Mouse (Mus musculus) limb, embryonic 15.5 days (tissue): ENCODE results near the gene Tecpr1. TPM values are rescaled to one million over a fixed set of nuclear protein-coding genes. Genes with fewer than 3 reads are reported as not detected.

Experiments
- ATAC-seq: fragments of 200-750 bp; cut with Nextera tagmentation; 2 replicates; pipeline ENCODE4 v1.8.0; 2017; ENCODE audit warnings: low read depth, moderate TSS enrichment; ENCODE audit not compliant: insufficient number of reproducible peaks, low FRiP score, low TSS enrichment
- H3K27ac ChIP-seq: fragments of 300-500 bp; sonication (generic); 2 replicates; pipeline ENCODE4 v1.5.1; 2015; ENCODE audit warnings: moderate library complexity, mild to moderate bottlenecking, inconsistent platforms
- H3K27me3 ChIP-seq: fragments of 300-500 bp; sonication (generic); 2 replicates; pipeline ENCODE4 v1.6.1; 2015; ENCODE audit warnings: inconsistent platforms
- H3K36me3 ChIP-seq: fragments of 300-500 bp; sonication (generic); 2 replicates; pipeline ENCODE4 v1.6.1; 2015; ENCODE audit warnings: inconsistent platforms
- H3K4me1 ChIP-seq: fragments of 300-500 bp; sonication (generic); 2 replicates; pipeline ENCODE4 v1.6.1; 2015; ENCODE audit warnings: inconsistent platforms
- H3K4me2 ChIP-seq: fragments of 300-500 bp; sonication (generic); 2 replicates; pipeline ENCODE4 v1.6.1; 2015; ENCODE audit warnings: mild to moderate bottlenecking, inconsistent platforms
- H3K4me3 ChIP-seq: fragments of 300-500 bp; sonication (generic); 2 replicates; pipeline ENCODE4 v1.5.1; 2015; ENCODE audit warnings: mild to moderate bottlenecking, inconsistent platforms
- H3K9ac ChIP-seq: fragments of 300-500 bp; sonication (generic); 2 replicates; pipeline ENCODE4 v1.6.1; 2015; ENCODE audit warnings: inconsistent platforms
- H3K9me3 ChIP-seq: fragments of 300-500 bp; sonication (generic); 2 replicates; pipeline ENCODE4 v1.6.1; 2016; ENCODE audit warnings: inconsistent platforms
- WGBS: fragments of 180-500 bp; shearing (Covaris S2); methylation state at CpG from one replicate; pipeline ENCODE4 v1.1.7; 2015; 5-methylcytosine and 5-hydroxymethylcytosine counted together
- polyA plus RNA-seq: library from polyadenylated mRNA; unstranded; fragments of >200 nt; fragmentation: Nextera tagmentation; extraction: Ambion mirVana; gene quantifications from 2 replicates; pipeline ENCODE4 v1.2.1, GENCODE M21; 2015

Gene Tecpr1
- polyA plus RNA-seq, 1 experiment from 2014 or later, result 21.7 TPM

DNA sequence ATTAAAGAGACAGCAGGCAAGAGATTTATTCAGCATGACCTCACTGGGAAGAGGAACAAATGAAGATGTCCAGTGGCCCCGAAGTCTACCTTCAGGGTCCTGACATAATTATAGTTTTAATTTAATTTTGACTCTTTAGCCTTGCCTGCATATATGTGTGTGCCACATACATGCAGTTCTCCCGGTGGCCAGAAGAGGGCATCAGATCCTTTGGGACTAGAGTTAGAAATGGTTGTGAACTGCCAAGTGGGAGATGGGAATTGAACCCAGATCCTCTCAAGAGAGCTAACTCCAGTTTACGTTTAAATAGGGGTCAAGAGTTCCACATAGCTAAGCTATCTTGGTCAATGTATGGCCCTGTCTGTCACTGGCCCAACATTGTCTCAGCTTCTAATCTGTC is 26.5 kb upstream of the Tecpr1 start:
- Histone ChIP-seq H3K36me3 (no peaks in the 10 kb centered on the region), H3K27ac (no peak overlapping the region), H3K9ac (no peak overlapping the region), H3K9me3 (no peaks in the 10 kb centered on the region), H3K4me3 (no peak overlapping the region), H3K4me2 (no peak overlapping the region), H3K4me1 (peaks cover 17% of the 10 kb centered on the region), H3K27me3 (no peaks in the 10 kb centered on the region)
- ATAC-seq, result no peak
- WGBS, result 87% methylated on average over 3 of the region's 3 CpGs

GRCm38 (mm10) chr5:144247906-144248585 is 24.6 kb upstream of the Tecpr1 start:
- Histone ChIP-seq H3K9ac (no peak overlapping the region), H3K4me1 (peaks cover 11% of the 10 kb centered on the region), H3K4me2 (no peak overlapping the region), H3K27me3 (no peaks in the 10 kb centered on the region), H3K4me3 (no peak overlapping the region), H3K9me3 (no peaks in the 10 kb centered on the region), H3K36me3 (no peaks in the 10 kb centered on the region), H3K27ac (no peak overlapping the region)
- no peak for ATAC-seq
- 43% methylated on average over 10 of the region's 10 CpGs for WGBS

DNA sequence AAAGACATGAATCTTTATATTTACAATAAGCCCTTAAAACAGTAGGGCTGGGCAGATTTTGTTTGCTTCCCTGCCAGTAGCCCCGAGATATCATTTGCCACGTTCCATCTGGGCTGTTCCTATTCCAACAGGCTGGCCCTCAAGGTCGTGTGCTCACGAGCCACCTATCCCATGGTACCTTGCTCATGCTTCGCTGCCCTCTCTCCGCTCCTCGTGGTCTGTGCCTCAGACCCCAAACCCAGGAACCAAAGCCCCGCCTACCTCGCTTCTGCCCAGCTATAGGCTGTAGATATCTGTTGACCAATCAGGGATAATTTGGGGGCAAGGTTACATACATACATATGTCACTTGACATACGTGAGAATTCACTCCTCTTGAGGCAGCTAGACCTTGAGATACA is 23.9 kb upstream of the Tecpr1 start:
- Histone ChIP-seq H3K4me3 (no peak overlapping the region), H3K4me2 (no peak overlapping the region), H3K27me3 (no peaks in the 10 kb centered on the region), H3K9ac (no peak overlapping the region), H3K27ac (0 out of 2 replicates have a peak overlapping the region, but pooled peaks have one; percentile 33), H3K4me1 (peaks cover 11% of the 10 kb centered on the region), H3K9me3 (no peaks in the 10 kb centered on the region), H3K36me3 (no peaks in the 10 kb centered on the region)
- ATAC-seq, result no peak; the same call in 1 of the 2 replicates
- WGBS, result 60% methylated on average over 10 of the region's 10 CpGs

DNA sequence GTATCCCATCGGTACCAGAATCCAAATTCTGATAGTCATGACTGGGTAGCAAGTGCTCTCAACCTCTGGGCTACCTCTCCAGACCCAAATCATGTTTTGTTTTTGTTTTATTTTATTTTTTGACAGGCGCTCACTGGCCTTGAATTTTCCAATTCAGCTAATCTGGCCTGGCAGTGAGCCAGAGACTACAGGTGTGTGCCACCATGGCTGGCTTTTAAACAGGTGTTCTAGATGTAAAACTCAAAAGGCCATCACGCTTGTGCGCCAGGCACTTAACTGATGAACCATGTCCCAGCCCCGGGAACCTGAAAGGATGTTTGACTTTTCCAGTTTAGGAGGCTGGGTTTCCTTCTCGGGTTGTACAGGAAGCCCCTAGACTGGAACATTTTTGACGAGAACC is 23.3 kb upstream of the Tecpr1 start:
- no peaks in the 10 kb centered on the region for H3K36me3 ChIP-seq
- H3K4me1 ChIP-seq, result peaks cover 11% of the 10 kb centered on the region
- H3K27ac ChIP-seq, result no peak overlapping the region
- WGBS, result 56% methylated on average over 7 of the region's 7 CpGs
- H3K4me3 ChIP-seq, result no peak overlapping the region
- H3K9me3 ChIP-seq, result no peaks in the 10 kb centered on the region
- no peaks in the 10 kb centered on the region for H3K27me3 ChIP-seq
- no peak overlapping the region for H3K9ac ChIP-seq
- H3K4me2 ChIP-seq, result no peak overlapping the region
- no peak for ATAC-seq

- Histone ChIP-seq H3K9me3 (no peaks in the 10 kb centered on the region), H3K27me3 (no peaks in the 10 kb centered on the region), H3K36me3 (no peaks in the 10 kb centered on the region), H3K4me3 (no peak overlapping the region), H3K27ac (no peak overlapping the region), H3K4me1 (peaks cover 11% of the 10 kb centered on the region), H3K4me2 (no peak overlapping the region), H3K9ac (no peak overlapping the region)
- no peak for ATAC-seq
- 75% methylated on average over 2 of the region's 2 CpGs for WGBS
Observed at GRCm38 (mm10) chr5:144245592-144245991, 22.2 kb upstream of the Tecpr1 start.

- peaks cover 11% of the 10 kb centered on the region for H3K4me1 ChIP-seq
- H3K9ac ChIP-seq, result no peak within 1 kb of the TSS
- 91% methylated on average over 7 of the region's 7 CpGs for WGBS
- H3K4me3 ChIP-seq, result no peak within 1 kb of the TSS
- no peak within 1 kb of the TSS for H3K27ac ChIP-seq
- no peak for ATAC-seq
- H3K9me3 ChIP-seq, result no peaks in the 10 kb centered on the region
- no peak within 1 kb of the TSS for H3K4me2 ChIP-seq
- no peaks in the 10 kb centered on the region for H3K36me3 ChIP-seq
- H3K27me3 ChIP-seq, result no peaks in the 10 kb centered on the region
Observed at GRCm38 (mm10) chr5:144243901-144244487, 20.6 kb upstream of the Tecpr1 start, which contains the start of gene Bri3. Gene Bri3 (plus strand): TSS chr5:144244437.

GRCm38 (mm10) chr5:144238969-144239368 is 15.6 kb upstream of the Tecpr1 start:
- Histone ChIP-seq H3K9me3 (no peaks in the 10 kb centered on the region), H3K4me1 (no peaks in the 10 kb centered on the region), H3K9ac (no peak overlapping the region), H3K4me3 (no peak overlapping the region), H3K27ac (no peak overlapping the region), H3K4me2 (no peak overlapping the region), H3K36me3 (no peaks in the 10 kb centered on the region), H3K27me3 (no peaks in the 10 kb centered on the region)
- 62% methylated on average over 1 of the region's 1 CpGs for WGBS
- no peak for ATAC-seq

DNA sequence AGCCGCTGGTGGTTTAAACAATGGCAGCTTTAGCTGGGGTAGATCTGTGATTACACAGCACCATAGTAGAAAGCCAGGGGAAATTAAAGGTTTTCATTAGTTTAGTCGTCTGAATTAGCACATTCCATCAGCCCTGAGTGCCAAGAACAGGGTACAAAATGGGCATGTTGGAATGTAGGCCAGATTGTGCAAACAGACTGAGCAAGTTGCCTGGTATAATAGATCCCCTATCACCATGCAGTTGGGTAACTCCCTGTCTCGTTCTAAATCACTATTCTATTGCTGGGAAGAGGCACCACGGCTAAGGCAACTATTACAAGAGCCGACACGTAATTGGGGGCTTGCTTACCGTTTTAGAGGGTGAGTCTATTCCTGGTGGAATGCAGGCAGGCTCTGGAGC is 11.3 kb upstream of the Tecpr1 start:
- Histone ChIP-seq H3K4me1 (no peaks in the 10 kb centered on the region), H3K4me2 (no peak overlapping the region), H3K27ac (no peak overlapping the region), H3K9ac (no peak overlapping the region), H3K4me3 (no peak overlapping the region), H3K9me3 (no peaks in the 10 kb centered on the region), H3K27me3 (no peaks in the 10 kb centered on the region), H3K36me3 (no peaks in the 10 kb centered on the region)
- ATAC-seq, result no peak
- 76% methylated on average over 7 of the region's 7 CpGs for WGBS

DNA sequence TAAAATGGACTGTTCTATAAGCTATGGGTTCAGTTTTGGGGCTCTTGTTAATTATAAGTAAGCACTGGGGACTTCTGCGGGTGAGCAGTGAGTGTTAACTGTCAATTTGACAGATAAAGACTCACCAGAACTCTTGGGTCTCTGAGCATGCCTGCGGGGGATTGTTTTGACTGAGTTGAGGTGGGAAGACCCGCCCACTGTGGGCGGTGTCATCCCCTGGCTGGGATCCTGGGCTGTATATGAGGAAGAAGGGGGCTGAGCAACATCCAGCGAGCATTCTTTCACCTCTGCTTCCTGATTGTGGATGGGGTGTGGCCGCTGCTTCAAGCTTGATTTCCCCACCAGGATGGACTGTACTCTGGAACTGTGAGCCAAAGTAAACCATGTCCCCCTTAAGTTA is 10.8 kb upstream of the Tecpr1 start:
- no peak overlapping the region for H3K9ac ChIP-seq
- H3K4me1 ChIP-seq, result no peaks in the 10 kb centered on the region
- no peak overlapping the region for H3K4me3 ChIP-seq
- WGBS, result 70% methylated on average over 6 of the region's 6 CpGs
- no peak overlapping the region for H3K27ac ChIP-seq
- no peaks in the 10 kb centered on the region for H3K27me3 ChIP-seq
- no peaks in the 10 kb centered on the region for H3K36me3 ChIP-seq
- no peak overlapping the region for H3K4me2 ChIP-seq
- H3K9me3 ChIP-seq, result no peaks in the 10 kb centered on the region
- no peak for ATAC-seq

DNA sequence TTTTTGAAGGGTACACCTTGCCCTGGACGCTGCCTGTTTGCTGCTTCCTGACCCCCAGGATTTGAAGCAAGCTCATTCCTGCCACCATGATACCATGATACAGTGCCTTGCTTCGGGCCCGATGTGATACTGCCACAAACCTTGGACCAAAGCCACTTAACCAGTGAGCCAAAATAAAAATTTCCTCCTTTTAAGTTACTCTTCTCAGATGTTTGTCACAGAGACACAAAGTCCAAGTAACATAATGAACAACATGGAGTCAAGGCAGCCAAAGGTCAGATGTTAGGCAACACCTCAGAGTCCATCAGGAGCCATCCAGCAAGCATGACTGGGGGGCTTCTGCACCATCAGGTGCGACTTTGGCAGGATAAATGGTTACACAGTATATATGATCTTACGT is 9.1 kb upstream of the Tecpr1 start:
- 81% methylated on average over 5 of the region's 5 CpGs for WGBS
- no peak overlapping the region for H3K9ac ChIP-seq
- H3K27ac ChIP-seq, result no peak overlapping the region
- H3K9me3 ChIP-seq, result no peaks in the 10 kb centered on the region
- H3K4me3 ChIP-seq, result no peak overlapping the region
- no peak for ATAC-seq
- no peaks in the 10 kb centered on the region for H3K4me1 ChIP-seq
- H3K36me3 ChIP-seq, result no peaks in the 10 kb centered on the region
- no peak overlapping the region for H3K4me2 ChIP-seq
- H3K27me3 ChIP-seq, result no peaks in the 10 kb centered on the region

- H3K9me3 ChIP-seq, result no peaks in the 10 kb centered on the region
- ATAC-seq, result no peak
- no peak overlapping the region for H3K4me3 ChIP-seq
- no peaks in the 10 kb centered on the region for H3K36me3 ChIP-seq
- H3K4me2 ChIP-seq, result no peak overlapping the region
- H3K27ac ChIP-seq, result no peak overlapping the region
- no peak overlapping the region for H3K9ac ChIP-seq
- WGBS, result 75% methylated on average over 1 of the region's 1 CpGs
- H3K27me3 ChIP-seq, result no peaks in the 10 kb centered on the region
- no peaks in the 10 kb centered on the region for H3K4me1 ChIP-seq
Observed at GRCm38 (mm10) chr5:144231410-144231809, 8.0 kb upstream of the Tecpr1 start.

DNA sequence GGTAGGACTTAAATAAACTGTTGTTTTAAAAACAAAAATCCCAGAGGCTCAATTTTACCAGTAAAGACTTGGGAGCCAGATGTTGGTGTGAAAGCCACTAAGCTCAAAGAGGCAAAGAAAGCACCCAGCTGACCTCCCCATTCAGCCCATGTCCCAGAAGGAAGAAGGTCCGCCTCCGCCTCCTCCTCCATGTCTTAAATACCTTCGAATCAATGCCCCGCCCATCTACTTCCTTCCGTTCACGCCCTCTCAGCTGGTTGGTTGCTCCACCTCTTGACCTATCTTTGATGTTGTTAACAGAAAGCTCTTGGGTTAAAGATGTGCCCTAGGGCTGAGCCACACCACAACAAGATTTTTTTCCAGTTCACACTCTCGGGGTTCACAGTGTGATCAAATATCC is 6.8 kb upstream of the Tecpr1 start:
- H3K4me1 ChIP-seq, result no peaks in the 10 kb centered on the region
- no peak for ATAC-seq
- no peak overlapping the region for H3K27ac ChIP-seq
- H3K9ac ChIP-seq, result no peak overlapping the region
- no peaks in the 10 kb centered on the region for H3K9me3 ChIP-seq
- H3K36me3 ChIP-seq, result no peaks in the 10 kb centered on the region
- H3K4me2 ChIP-seq, result no peak overlapping the region
- 89% methylated on average over 7 of the region's 7 CpGs for WGBS
- H3K4me3 ChIP-seq, result no peak overlapping the region
- H3K27me3 ChIP-seq, result no peaks in the 10 kb centered on the region
